Mouse (Mus musculus) MEL (cell line): ENCODE measurements at regions not wholly inside any gene's neighbourhood (a gene's known extent, or its start where the extent isn't known, plus 50 kb on each side); places are given as distances from the start of the nearest gene placed in this dataset.

Experiments used
- CHD1 ChIP-seq: IDR thresholded peaks from 2 replicates; pipeline ENCODE4 v1.6.1; 2012; ENCODE audit warnings: low read depth, mild to moderate bottlenecking, inconsistent platforms, low read length, improper control_type of control experiment
- CHD2 ChIP-seq: IDR thresholded peaks from 2 replicates; pipeline ENCODE4 v1.6.1; 2011; ENCODE audit warnings: low read length, improper control_type of control experiment
- CTCF ChIP-seq, 3 experiments: IDR thresholded peaks in 2 of 3; conservative IDR thresholded peaks in 1 of 3; 2 replicates each; pipeline ENCODE4 v1.5.1; 2011 to 2012; ENCODE audit warnings: low read length in 3 of 3, low read depth in 2 of 3, mild to moderate bottlenecking in 2 of 3, improper control_type of control experiment in 1 of 3, inconsistent platforms in 1 of 3, mixed read lengths in 1 of 3, moderate library complexity in 1 of 3; ENCODE audit not compliant: control insufficient read depth in 1 of 3, insufficient read depth in 1 of 3, poor library complexity in 1 of 3, severe bottlenecking in 1 of 3
- EP300 ChIP-seq, 2 experiments: IDR thresholded peaks; 2 replicates each; pipeline ENCODE4 v1.6.1; 2011; ENCODE audit warnings: improper control_type of control experiment in 2 of 2, low read length in 2 of 2, low read depth in 1 of 2, mild to moderate bottlenecking in 1 of 2
- GATA1 ChIP-seq: IDR thresholded peaks from 2 replicates; pipeline ENCODE4 v1.6.1; 2011; ENCODE audit warnings: low read depth, low read length, improper control_type of control experiment
- MAFK ChIP-seq: IDR thresholded peaks from 2 replicates; pipeline ENCODE4 v1.6.1; 2011; ENCODE audit warnings: low read depth, mild to moderate bottlenecking, low read length, improper control_type of control experiment, borderline replicate concordance
- MAX ChIP-seq: IDR thresholded peaks from 2 replicates; pipeline ENCODE4 v1.6.1; 2011; ENCODE audit warnings: low read length, improper control_type of control experiment
- MEF2A ChIP-seq: IDR thresholded peaks from 2 replicates; pipeline ENCODE4 v1.6.1; 2014; ENCODE audit warnings: low read depth, mild to moderate bottlenecking, inconsistent platforms, low read length, improper control_type of control experiment; ENCODE audit not compliant: poor library complexity, insufficient replicate concordance, severe bottlenecking; ENCODE audit errors: extremely low read depth
- POLR2AphosphoS2 ChIP-seq: IDR thresholded peaks from 2 replicates; pipeline ENCODE4 v1.6.1; 2011; ENCODE audit warnings: low read length, improper control_type of control experiment
- USF1 ChIP-seq: IDR thresholded peaks from 2 replicates; pipeline ENCODE4 v1.6.1; 2014; ENCODE audit warnings: low read depth, mild to moderate bottlenecking, inconsistent platforms, low read length, improper control_type of control experiment, moderate library complexity
- ZC3H11A ChIP-seq: IDR thresholded peaks from 2 replicates; pipeline ENCODE4 v1.6.1; 2012; ENCODE audit warnings: low read depth, mild to moderate bottlenecking, inconsistent platforms, low read length, improper control_type of control experiment

GRCm38 (mm10) chr8:49387587-49387986 is 543.8 kb upstream of the Tenm3 start:
- TF ChIP-seq CHD1: no peak
- TF ChIP-seq USF1: no peak
- TF ChIP-seq POLR2AphosphoS2: no peak
- TF ChIP-seq EP300 (IDR thresholded peaks at IDR 0.05; ENCODE audit: low read depth in 1 of 2, low read length in 2 of 2): no peak
- no peak for TF ChIP-seq CHD2
- TF ChIP-seq CTCF (IDR thresholded peaks at IDR 0.05 in 2 of 3, conservative IDR thresholded peaks at IDR 0.05 in 1 of 3; ENCODE audit: control insufficient read depth in 1 of 3, insufficient read depth in 1 of 3, low read depth in 2 of 3, low read length in 3 of 3, poor library complexity in 1 of 3, severe bottlenecking in 1 of 3): no peak
- TF ChIP-seq GATA1: no peak
- no peak for TF ChIP-seq MAX
- no peak for TF ChIP-seq MEF2A
- TF ChIP-seq ZC3H11A: no peak
- TF ChIP-seq MAFK: no peak
